Mouse (Mus musculus) T-cell, adult 2 months (primary cell): ENCODE measurements at regions not wholly inside any gene's neighbourhood (a gene's known extent, or its start where the extent isn't known, plus 50 kb on each side); places are given as distances from the start of the nearest gene placed in this dataset.

ENCODE experiments used
- DNase-seq: peaks from one replicate; pipeline ENCODE4 v3.0.0; 2022; ENCODE audit warnings: low spot score

DNA sequence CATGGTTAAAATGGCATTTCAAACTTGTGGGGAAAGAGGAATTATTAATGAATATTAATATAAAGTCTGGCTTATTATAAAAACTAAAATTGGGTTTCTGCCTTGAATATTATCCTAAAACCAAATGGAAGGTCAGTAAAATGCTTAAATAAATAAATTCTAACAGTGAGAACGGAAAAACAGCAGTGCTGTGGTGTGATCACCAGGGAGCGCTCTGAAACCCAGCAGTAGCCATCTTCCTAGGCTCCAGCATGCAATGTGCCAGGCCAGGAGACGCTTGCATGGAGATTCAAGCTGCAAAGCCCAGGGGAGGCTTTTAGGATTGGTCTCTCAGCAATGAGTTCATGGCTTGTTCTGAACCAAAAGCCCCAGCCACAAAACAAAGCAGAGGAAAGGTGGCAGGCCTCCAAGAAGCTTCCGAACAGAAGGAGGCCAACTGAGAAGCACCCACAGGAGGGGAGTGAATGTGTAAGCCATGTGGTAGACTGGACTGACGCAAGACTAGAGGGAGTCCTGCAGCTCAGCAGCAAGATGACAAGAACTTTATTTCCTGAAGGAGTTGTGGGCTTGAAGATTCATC lies 52.3 kb upstream of the Bace2 start:
- DNase-seq = no peak
